Mouse (Mus musculus) lung, postnatal 4 days (tissue): ENCODE measurements around the gene Hscb.
"Not testable (repeated sequence)": the region's sequence is repeated elsewhere in the genome, so short reads cannot be mapped to it uniquely, and the experiment has no call there.

Experiments
- DNase-seq, 2 experiments: peaks; one replicate each; pipeline ENCODE4 v3.0.0; 2021

The Hscb gene

DNA sequence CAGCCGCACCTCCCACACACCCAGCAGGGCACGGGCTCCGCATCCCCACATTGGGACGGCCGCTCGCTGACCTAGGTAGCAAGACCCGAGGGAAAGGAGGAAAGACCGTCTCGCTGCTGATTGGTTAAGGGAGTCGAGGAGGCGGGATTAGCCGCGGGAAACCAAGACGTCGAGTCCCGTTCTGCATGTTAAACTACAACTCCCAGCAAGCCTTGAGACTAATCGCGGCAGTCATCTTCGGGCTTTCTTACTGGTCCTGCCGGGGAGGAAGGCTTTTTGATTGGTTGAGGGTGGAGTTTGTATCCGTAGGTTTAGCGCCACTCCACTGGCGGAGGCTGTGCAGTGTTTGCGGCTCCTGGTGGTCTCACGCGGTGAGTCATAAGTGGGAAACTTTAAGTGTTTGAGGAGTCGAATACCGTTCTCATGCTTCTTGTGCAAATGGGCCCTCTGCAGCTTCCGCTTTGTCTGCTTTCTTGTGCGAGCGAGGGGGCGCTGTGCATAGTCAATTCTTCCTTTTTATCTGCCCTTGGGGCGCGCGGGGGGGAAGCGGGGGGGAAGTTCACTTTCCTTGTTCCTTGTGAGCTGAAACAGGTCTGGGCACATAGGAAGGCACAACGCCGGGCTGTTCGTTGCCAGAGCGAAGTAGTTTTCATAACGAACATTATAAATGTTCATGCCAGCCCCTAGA is at the start of gene Hscb, which contains the start of gene Chek2:
TSS of gene Hscb (minus strand) at position 100 of the 688 bp plus-strand sequence.
TSS of gene Chek2 (plus strand) at position 302 of the 688 bp plus-strand sequence.
- peak; percentile 98 for DNase-seq

DNA sequence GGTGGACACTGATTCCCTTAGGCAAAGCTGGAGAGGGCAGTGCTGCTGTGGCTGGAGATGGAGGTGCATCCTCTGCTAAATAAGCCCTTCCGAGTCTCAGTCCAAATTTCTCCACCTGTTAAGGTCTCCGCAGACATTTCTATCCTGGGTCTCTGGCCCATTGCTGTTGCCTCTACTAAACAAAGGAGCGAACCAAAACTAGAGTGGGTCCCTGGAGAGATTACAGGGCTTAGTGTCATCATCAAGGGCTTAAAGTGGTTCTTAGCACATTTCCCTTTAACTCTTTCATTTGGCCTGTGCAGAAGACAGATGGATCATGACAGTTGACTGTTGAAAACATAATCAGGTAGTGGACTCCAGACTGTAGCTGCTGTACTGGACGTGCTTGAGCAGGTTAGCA is 49.0 kb upstream of the Hscb start:
- DNase-seq = no peak

DNA sequence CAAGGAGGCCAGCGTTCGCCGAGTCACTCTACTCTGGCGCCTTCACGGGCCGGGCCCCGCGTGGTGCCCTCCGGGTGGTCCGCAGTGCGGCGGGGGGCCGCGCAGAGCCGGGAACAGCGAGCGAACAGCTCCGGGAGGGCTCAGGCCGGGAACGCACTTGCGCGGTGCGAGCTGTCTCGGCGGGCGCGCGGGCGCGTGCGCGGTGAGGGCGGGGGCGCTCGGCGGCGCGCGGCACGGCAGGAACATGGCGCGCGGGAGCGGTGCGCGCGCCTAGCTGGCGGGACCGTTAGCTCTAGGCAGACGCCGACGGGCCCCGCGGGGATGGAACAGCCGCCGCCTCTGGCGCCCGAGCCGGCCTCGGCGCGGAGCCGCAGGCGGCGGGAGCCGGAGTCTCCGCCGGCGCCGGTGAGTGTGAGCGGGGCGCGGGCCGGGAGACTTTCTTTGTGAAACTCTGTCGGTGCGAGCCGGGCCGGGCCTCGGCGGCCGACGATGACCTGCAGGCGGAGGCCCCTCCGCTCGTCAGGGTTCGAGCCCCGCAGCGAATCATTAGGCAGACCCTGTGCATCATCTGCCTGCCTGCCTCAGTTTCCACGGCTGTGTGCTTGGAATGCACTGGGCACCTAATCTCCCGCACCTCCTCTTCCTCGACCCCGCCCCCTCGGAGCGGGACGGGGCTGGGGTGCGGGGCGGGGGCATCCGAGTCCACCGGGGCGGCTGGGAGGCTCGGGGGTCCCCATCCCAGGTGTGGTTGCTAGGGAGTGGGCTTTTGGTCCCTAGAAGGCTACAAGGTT is 40.2 kb upstream of the Hscb start, which contains the start of gene Ttc28:
TSS of gene Ttc28 (plus strand) at position 220 of the 791 bp plus-strand sequence.
- DNase-seq = peak; percentile 88 to 93

DNA sequence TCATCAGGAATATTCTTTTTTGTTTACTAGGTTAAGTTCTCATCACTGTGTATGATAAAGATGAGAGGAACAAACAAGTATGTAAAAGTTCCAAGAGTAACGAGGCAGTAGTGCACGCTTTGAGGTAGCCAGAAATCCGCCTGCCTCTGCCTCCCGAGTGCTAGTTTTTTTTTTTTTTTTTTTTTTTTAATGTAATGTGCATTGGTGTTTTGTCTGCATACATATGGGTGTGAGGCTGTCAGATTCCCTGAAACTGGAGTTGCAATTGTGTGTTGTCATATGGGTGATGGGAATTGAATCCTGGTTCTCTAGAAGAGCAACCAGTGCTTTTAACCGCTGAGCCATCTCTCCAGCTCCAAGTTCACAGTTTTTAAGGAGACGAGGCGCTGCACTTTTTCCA is 39.5 kb upstream of the Hscb start:
- no peak for DNase-seq

DNA sequence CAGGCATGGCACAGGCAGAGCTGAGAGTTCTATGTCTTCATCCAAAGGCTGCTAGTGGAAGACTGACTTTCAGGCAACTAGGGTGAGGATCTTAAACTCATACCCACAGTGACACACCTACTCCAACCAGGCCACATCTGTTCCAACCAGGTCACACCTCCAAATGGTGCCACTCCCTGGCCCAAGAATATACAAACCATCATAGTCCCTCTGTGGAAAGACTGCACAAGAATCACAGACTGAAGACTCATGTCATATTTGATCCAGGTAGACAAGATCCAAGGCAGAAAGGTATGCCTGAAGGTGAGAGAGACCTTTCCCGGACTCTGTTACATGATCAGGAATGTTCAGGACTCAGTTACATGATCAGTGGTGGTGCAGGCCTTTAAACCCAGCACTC is 38.9 kb upstream of the Hscb start:
- not testable (repeated sequence) for DNase-seq

DNA sequence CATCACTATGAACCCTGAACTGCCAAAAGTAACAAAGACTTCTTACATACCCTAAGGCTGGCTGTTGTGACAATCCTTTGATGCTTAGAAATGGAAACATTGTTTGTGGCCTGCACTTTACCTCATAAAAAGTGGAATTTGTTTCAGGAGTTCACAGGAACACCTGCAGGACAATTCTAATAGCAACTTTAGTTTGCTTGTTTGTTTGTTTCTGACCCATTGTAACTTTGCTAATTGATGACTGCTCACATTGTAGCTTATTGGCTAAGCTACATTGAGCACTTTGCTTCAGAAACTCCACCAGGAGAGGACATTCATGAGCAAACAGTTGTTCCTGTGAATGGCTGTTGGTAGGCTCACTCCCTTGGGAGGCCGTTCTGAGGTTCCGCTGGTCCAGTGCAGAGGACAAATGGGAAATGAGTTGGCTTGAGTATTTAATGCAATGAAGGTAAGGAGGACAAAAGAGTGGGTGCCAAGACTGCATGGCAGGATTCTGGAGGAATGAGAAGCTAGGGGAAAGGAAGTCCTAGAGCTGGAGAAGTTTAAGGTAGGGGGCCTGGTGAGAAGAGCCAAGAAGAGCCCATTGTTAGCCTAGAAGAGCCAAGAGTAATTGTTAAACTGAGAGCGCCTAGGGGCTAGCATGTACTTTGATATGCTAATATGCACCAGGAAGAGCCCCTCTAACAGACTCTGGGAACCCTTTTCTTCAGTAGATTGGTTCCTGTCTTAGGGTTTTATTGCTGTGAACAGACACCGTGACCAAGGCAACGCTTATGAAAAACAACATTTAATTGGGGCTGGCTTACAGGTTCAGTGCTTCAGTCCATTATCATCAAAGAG is 38.3 kb upstream of the Hscb start:
- no peak for DNase-seq

DNA sequence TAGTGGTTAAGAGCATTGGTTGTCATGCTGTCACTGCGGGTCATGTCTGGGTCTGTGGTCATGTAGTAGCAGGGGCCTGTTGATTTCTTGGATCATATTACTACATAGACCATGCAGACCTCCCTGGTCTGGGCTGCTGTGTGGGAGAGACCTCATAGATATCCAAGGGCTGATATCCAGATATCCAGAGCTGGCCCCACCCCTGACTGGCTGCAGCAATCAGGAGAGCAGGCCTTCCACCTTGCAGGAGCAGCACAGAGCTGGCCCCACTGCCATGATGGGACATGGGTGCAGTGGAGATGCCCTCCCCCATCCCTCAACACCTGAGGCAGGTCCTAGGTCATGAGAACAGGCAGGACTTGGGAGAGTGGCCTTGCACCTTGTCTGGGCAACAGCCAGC is 35.7 kb upstream of the Hscb start:
- no peak for DNase-seq

DNA sequence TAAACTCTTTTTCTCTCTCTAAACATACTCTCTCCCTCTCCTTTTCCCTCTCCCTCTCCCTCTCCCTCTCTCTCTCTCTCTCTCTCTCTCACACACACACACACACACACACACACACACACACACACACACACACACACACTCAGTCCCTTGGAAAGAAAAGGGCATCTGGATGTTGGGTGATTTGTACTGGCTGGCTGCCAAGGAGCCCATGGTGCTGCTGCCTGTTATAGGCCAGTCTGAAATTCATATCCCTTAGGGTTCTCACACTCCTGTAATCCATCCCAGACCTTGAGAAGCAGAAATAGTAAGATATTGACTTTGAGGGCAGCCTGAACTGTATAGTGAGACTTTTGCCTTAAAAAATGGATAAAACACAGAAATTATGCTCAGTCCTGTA is 35.1 kb upstream of the Hscb start:
- DNase-seq = no peak

DNA sequence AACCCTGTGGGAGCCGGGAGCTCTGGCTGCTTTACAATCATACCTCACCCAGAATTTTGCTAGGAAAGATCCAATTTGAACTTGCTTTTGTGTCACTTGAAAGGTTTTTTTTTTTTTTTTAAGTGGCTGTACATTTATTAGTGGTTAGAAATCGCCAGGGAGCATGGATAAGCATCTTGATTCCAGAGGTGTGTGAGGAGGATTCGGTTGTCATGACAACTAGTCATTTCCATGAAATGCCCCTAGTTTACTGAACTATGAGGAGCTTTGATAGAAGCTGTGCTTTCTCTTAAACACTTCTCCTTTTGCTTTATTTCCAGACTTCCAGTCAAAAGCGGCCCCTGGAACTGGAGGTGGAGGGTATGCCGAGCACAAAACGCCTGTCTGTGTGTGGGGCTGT is 33.6 kb upstream of the Hscb start:
- no peak for DNase-seq

DNA sequence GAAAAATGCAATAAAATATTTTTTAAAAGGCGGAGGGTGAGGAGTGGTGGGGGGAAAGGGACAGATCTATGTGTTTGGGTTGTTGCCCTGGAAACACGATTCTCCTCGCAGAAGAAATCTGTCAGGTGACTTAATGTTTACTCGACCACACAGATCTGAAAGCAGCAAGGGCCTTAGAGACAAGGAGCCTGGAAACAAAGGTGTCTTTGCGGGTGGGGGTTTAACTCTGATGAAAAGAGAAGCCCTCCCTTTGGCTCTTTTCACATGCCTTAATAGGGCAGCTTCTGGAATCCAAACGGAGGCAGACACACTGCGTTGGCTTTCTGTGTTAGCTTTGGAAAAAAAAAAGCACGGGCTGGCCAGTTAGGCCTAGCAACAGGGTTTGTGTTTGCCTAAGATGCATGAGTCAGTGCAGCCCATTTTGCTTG is 29.7 kb upstream of the Hscb start:
- DNase-seq = no peak

DNA sequence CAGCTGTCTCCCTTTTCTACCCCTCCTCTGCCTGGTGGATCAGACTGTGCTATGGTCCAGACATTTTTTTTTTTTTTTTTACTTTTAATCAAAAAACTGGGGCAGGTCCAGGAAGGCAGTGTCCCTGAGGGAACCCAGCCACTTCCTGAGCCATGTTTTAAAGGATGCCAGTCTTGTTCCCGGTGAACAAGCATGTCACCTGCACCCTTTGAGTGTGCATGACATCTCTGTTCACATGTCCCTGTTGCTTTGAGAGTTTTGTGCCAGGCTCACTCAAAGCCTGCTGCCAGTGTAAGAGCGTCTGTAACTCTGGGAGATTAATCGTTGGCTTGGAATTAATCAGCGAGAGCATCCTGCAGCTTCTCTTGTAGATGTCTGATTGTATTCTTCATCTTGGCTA is 28.9 kb upstream of the Hscb start:
- no peak for DNase-seq

DNA sequence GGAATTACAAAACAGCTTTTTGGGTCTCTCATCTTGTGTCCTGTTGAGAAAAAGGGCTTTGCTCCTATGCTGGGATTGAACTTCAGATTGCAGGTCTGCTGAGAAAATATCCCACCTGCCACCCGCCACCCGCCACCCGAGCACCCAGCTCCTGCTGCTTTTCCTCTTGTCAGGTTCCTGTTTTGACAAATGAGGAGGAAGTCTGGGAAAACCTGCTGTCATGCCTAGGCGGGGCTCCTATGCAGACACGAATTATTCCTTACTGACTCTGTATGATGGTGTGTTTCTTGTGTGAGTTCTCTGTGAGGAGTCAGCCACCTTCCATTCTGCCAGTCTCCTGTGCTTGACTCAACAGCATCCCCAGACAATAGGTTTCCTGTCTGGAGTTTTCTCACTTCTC is 20.9 kb upstream of the Hscb start:
- DNase-seq = no peak

DNA sequence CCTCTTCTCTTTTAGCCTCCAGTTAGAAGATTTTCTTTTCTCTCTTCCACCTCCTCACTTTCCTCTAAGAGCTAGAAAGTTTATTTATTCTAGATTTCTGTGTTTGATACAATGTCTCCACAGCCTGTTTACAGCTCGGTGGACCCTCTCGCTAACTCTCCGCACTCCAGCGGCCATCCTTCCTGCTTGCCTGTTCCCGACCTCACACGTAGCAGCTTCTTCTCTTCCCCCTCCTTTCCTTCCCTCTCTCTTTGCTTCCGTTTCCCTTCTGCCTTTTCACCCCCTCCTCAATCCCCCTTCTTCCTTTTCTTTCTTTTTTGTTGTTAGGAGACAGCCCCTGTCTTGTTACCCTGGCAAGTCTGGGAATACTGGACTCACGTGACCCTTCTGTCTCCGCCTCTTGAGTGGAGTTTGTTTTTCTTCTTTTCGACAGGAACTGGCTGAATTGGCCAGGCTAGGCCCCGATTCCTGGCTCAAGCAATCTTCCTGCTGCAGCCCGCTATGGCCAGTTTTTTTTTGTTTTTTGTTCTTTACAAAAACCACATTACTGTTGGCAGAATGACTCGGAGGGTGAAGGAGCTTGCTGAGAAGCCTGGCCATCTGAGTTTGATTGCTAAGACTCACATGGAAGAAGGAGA is 19.6 kb upstream of the Hscb start:
- DNase-seq = peak; percentile 66 to 78

DNA sequence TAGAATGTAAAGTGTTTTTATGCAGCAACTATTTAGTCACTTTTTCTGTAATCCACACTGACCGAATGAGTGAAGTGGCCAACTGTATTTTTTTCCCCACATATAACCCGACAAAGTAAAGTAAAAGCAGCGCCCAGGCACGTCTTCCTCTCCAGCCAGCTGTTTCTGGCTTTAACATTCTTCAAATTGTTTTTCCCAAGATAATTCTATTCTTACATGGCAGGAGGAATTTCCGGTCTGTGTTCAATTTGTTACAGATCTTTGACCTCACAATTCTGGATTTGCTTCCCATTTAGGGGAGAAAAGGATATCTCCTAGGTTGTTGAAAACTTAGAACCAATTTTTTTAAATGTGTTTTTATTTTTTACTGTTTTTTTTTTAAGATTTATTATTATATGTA is 17.5 kb upstream of the Hscb start:
- DNase-seq = no peak

DNA sequence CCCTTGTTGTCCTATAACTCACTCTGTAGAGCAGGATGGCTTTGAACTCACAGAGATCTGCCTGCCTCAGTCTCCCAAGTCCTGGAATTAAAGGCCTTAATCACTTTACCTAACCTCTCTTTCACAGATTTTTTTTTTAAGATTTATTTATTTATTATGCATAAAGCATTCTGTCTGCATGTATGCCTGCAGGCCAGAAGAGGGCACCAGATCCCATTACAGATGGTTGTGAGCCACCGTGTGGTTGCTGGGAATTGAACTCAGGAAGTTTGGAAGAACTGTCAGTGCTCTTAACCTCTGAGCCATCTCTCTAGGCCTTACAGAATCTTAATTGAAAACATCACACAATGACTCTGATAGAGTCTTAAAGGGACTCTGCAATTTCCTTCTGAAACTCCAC is 13.4 kb upstream of the Hscb start:
- no peak for DNase-seq

DNA sequence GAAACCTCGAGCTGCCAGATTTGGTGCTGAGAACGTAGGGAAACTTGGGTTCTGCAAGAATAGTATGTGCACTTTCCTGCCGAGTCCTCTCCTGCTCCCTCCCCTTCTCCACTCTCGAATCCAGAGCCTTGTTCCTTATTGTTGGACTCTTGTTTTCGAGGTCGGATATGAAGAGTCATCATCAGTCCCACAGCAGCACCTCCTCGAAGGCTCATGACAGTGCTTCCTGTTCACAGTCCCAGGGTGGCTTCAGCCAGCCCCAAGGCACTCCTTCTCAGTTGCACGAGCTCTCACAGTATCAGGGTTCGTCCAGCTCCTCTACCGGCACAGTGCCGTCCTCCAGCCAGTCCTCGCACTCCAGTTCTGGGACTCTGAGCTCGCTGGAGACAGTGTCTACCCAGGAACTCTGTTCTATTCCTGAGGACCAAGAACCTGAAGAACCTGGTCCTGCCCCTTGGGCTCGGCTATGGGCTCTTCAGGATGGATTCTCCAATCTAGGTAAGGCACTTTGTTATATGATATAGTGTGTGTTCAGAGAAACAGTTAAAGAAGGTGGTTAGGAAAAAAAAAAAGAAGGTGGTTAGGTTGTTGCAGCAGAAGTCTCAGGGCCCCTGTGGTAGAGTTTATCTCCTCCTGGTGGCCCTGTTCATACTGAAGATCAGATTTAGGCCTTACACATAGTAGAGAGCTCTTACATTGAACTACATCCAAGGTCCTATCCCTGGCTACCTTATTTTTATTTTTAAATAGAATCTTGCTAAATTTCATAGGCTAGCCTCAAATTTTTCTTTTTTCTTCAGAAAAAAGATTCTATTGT is 1.7 kb upstream of the Hscb start:
- no peak for DNase-seq

DNA sequence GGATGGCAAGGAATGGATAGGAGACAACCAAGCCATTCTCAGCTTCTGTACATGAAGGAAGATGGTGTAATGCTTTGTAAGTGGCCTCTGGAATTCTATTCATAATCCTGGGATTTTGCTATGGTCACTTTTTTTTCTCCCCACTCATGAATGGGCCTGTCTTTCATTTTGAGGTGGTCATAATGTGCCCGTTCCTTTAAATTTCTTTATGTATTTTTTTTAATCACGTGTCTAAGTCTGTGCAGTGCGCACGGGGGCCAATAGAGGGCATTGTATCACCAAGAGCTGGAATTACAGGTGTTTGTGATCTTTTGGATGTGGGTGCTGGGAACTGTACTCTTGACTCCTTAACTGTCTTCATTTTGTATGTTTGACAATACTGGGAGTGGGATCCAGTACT is 888 bp upstream of the Hscb start:
- peak; percentile 37 to 67 for DNase-seq

DNA sequence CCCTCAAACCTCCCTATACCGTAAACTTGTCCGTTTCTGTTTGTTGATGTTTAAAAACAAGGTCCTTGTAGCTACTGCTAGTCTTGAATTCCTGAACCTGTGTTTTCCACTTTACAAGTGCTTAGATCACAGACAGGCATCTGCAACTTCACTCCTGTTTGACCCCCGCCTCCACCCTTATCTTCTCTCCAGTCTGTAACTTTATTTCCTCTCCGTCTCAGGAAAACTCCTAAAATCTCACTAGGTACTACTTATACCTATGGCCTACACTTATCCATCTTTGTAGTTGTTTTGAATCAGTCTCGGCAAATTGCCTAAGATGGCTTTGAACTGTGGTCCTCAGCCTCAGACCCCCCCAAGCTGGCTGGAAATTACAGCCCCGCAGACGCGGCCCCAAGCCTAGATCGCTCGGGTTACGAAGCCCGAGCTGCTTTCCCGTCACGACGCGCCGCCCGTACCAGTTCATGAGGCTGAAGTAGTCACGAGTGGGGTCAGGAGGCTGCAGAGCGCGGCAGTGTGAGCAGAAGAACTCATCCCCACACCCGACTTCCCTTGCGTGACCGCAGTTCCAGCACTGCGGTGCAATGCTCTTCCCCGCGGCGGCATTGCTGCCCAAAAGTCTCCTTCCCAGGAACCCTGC is 419 bp downstream of the Hscb start:
- DNase-seq = no peak

DNA sequence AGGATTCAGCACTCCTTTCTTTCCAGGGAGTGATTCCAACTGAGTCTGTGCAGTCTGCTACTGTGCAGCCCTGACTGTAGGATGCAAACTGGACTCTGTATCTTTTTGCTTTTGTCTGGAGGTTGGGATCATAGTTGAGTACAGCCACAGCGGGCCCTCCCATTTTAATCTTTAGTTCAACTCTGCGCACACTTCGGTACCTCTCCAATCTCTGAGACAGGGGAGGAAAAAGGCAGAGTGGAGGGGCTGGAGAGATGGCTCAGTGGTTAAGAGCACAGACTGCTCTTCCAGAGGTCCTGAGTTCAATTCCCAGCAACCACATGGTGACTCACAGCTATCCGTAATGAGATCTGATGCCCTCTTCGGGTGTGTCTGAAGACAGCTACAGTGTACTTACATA is 1.6 kb downstream of the Hscb start:
- not testable (repeated sequence) for DNase-seq

DNA sequence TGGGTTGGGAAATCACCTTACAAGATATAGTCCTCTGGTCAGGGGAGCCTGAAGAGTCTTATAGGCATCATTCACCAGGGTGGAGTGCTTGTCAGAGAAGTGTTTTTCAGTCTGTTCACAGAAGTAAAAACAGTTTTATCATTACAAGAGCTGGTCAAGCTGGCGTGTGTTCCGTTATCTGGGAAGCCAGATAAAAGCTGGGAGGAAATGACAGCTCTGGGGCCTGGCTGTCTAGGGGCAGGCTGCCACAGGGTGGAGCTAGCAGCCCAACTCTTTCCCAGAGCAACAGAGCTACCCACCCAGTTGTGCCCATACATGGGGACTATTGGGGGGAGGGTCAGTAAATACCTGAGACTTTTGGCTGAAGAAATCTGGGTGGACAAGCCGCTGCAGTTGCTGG is 3.6 kb downstream of the Hscb start:
- DNase-seq = peak; percentile 72

DNA sequence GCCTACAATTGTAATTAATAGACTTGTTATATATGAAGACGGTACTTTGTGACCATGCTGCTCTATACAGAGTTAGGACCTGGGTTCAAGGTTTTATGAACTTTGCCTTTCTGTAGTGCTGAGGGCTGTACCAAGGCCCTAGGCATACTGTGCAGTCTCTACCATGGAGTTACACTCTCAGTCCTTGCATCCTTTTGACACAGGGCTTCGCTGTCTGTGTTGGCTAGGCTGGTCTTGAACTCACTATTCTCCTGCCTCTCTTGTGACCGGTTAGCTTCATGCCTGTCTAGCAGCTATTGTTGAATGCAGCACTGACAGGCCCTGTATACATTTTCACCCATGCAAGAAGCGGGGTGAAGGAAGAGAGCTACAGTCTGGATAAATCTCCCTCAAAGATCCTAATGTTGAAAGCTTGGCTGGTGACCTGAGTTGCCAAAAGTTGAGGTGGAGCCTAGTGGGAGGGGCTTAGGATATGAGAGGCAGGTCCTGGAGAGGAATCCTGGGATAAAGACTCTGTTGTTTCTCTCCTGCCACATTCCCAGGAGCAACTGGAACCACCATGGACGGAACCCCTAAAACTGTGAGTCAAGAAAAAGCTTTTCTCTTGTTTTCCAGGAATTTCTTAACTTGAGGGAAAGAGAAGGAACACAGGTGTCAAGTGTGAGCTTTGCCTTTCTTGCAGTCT is 8.4 kb downstream of the Hscb start:
- DNase-seq = no peak
